Mouse (Mus musculus): ENCODE data around the gene Pgap3. TPM values are rescaled to one million over a fixed set of nuclear protein-coding genes. Genes with fewer than 3 reads are reported as not detected.
"Not testable (repeated sequence)": the region's sequence is repeated elsewhere in the genome, so short reads cannot be mapped to it uniquely, and the experiment has no call there.

Pgap3 gene
- total RNA-seq, 1 experiment from 2014 or later = 4.8 TPM

GRCm38 (mm10) chr11:98384216-98384615 lies 16.1 kb downstream of the Pgap3 start:
- no peak for ATAC-seq (replicated peaks; ENCODE audit: low read depth, poor library complexity, severe bottlenecking)

GRCm38 (mm10) chr11:98383261-98384030 lies 16.8 kb downstream of the Pgap3 start, which contains the start of gene Tcap:
Gene Tcap (plus strand): TSS chr11:98383811.
- no peak for ATAC-seq (replicated peaks; ENCODE audit: low read depth, poor library complexity, severe bottlenecking)

GRCm38 (mm10) chr11:98382405-98382804 lies 17.9 kb downstream of the Pgap3 start:
- not testable (repeated sequence) for ATAC-seq (replicated peaks; ENCODE audit: low read depth, poor library complexity, severe bottlenecking)

- ATAC-seq (replicated peaks; ENCODE audit: low read depth, poor library complexity, severe bottlenecking) = no peak
These were observed 18.6 kb downstream of the Pgap3 start for GRCm38 (mm10) chr11:98381651-98382050.

- ATAC-seq (replicated peaks; ENCODE audit: low read depth, poor library complexity, severe bottlenecking) = no peak
These were observed 20.2 kb downstream of the Pgap3 start for GRCm38 (mm10) chr11:98380106-98380505.

GRCm38 (mm10) chr11:98379379-98379778 lies 20.9 kb downstream of the Pgap3 start:
- no peak for ATAC-seq (replicated peaks; ENCODE audit: low read depth, poor library complexity, severe bottlenecking)

- ATAC-seq (replicated peaks; ENCODE audit: low read depth, poor library complexity, severe bottlenecking) = no peak
These were observed 22.5 kb downstream of the Pgap3 start for GRCm38 (mm10) chr11:98377787-98378186.

- no peak for ATAC-seq (replicated peaks; ENCODE audit: low read depth, poor library complexity, severe bottlenecking)
These were observed 23.5 kb downstream of the Pgap3 start for GRCm38 (mm10) chr11:98376756-98377155.

GRCm38 (mm10) chr11:98374266-98374665 lies 26.0 kb downstream of the Pgap3 start:
- ATAC-seq (replicated peaks; ENCODE audit: low read depth, poor library complexity, severe bottlenecking) = no peak

- no peak for ATAC-seq (replicated peaks; ENCODE audit: low read depth, poor library complexity, severe bottlenecking)
These were observed 27.0 kb downstream of the Pgap3 start for GRCm38 (mm10) chr11:98373244-98373643.

GRCm38 (mm10) chr11:98372406-98372805 lies 27.9 kb downstream of the Pgap3 start:
- ATAC-seq (replicated peaks; ENCODE audit: low read depth, poor library complexity, severe bottlenecking) = peak; percentile 70; the same call in 1 of the 2 replicates

- no peak for ATAC-seq (replicated peaks; ENCODE audit: low read depth, poor library complexity, severe bottlenecking)
These were observed 28.6 kb downstream of the Pgap3 start for GRCm38 (mm10) chr11:98371556-98372240.

- no peak for ATAC-seq (replicated peaks; ENCODE audit: low read depth, poor library complexity, severe bottlenecking)
These were observed 29.7 kb downstream of the Pgap3 start for GRCm38 (mm10) chr11:98370588-98370987.

- no peak for ATAC-seq (replicated peaks; ENCODE audit: low read depth, poor library complexity, severe bottlenecking)
These were observed 31.0 kb downstream of the Pgap3 start for GRCm38 (mm10) chr11:98369337-98369736.

- ATAC-seq (replicated peaks; ENCODE audit: low read depth, poor library complexity, severe bottlenecking) = no peak
These were observed 32.5 kb downstream of the Pgap3 start for GRCm38 (mm10) chr11:98367863-98368186.

GRCm38 (mm10) chr11:98367171-98367862 lies 33.0 kb downstream of the Pgap3 start:
- ATAC-seq (replicated peaks; ENCODE audit: low read depth, poor library complexity, severe bottlenecking) = peak; percentile 24; the same call in 1 of the 2 replicates

- ATAC-seq (replicated peaks; ENCODE audit: low read depth, poor library complexity, severe bottlenecking) = peak; percentile 19; the same call in 1 of the 2 replicates
These were observed 34.0 kb downstream of the Pgap3 start for GRCm38 (mm10) chr11:98366290-98366689.

- ATAC-seq (replicated peaks; ENCODE audit: low read depth, poor library complexity, severe bottlenecking) = no peak
These were observed 35.9 kb downstream of the Pgap3 start for GRCm38 (mm10) chr11:98364410-98364809.

GRCm38 (mm10) chr11:98363817-98364216 lies 36.5 kb downstream of the Pgap3 start:
- ATAC-seq (replicated peaks; ENCODE audit: low read depth, poor library complexity, severe bottlenecking) = no peak

- peak; percentile 40 for ATAC-seq (replicated peaks; ENCODE audit: low read depth, poor library complexity, severe bottlenecking)
These were observed 39.3 kb downstream of the Pgap3 start for GRCm38 (mm10) chr11:98360866-98361521.

Measured in common myeloid progenitor, adult 5-6 weeks (primary cell).